Mouse (Mus musculus) embryonic facial prominence, embryonic 15.5 days (tissue): Measurements from ENCODE around the gene Gm10665. TPM values are rescaled to one million over a fixed set of nuclear protein-coding genes. Genes with fewer than 3 reads are reported as not detected.
"Not testable (repeated sequence)": the region's sequence is repeated elsewhere in the genome, so short reads cannot be mapped to it uniquely, and the experiment has no call there.

Source experiments
- ATAC-seq: fragments of 200-750 bp; cut with Nextera tagmentation; 2 replicates; pipeline ENCODE4 v1.8.0; 2017; ENCODE audit warnings: low read depth, moderate TSS enrichment; ENCODE audit not compliant: insufficient number of reproducible peaks, low FRiP score, low TSS enrichment
- H3K27ac ChIP-seq: fragments of 300-500 bp; sonication (generic); replicated peaks from 2 replicates; pipeline ENCODE4 v1.5.1; 2015; ENCODE audit warnings: mild to moderate bottlenecking, inconsistent platforms
- H3K27me3 ChIP-seq: fragments of 300-500 bp; sonication (generic); 2 replicates; pipeline ENCODE4 v1.6.1; 2015; ENCODE audit warnings: inconsistent platforms
- H3K36me3 ChIP-seq: fragments of 300-500 bp; sonication (generic); 2 replicates; pipeline ENCODE4 v1.6.1; 2015; ENCODE audit warnings: mild to moderate bottlenecking, inconsistent platforms
- H3K4me1 ChIP-seq: fragments of 300-500 bp; sonication (generic); 2 replicates; pipeline ENCODE4 v1.6.1; 2015; ENCODE audit warnings: inconsistent platforms
- H3K4me2 ChIP-seq: fragments of 300-500 bp; sonication (generic); replicated peaks from 2 replicates; pipeline ENCODE4 v1.6.1; 2015; ENCODE audit warnings: mild to moderate bottlenecking, inconsistent platforms
- H3K4me3 ChIP-seq: fragments of 300-500 bp; sonication (generic); replicated peaks from 2 replicates; pipeline ENCODE4 v1.5.1; 2015; ENCODE audit warnings: mild to moderate bottlenecking, inconsistent platforms
- H3K9ac ChIP-seq: fragments of 300-500 bp; sonication (generic); 2 replicates; pipeline ENCODE4 v1.6.1; 2015; ENCODE audit warnings: inconsistent platforms
- H3K9me3 ChIP-seq: fragments of 300-500 bp; sonication (generic); replicated peaks from 2 replicates; pipeline ENCODE4 v1.6.1; 2016; ENCODE audit warnings: inconsistent platforms
- WGBS: fragments of 180-500 bp; shearing (Covaris S2); methylation state at CpG from one replicate; pipeline ENCODE4 v1.1.7; 2015; 5-methylcytosine and 5-hydroxymethylcytosine counted together
- polyA plus RNA-seq: library from polyadenylated mRNA; unstranded; fragments of >200 nt; fragmentation: Nextera tagmentation; extraction: Ambion mirVana; gene quantifications from 2 replicates; pipeline ENCODE4 v1.2.1, GENCODE M21; 2015

Gene Gm10665
- polyA plus RNA-seq = not detected in 2 replicates

DNA sequence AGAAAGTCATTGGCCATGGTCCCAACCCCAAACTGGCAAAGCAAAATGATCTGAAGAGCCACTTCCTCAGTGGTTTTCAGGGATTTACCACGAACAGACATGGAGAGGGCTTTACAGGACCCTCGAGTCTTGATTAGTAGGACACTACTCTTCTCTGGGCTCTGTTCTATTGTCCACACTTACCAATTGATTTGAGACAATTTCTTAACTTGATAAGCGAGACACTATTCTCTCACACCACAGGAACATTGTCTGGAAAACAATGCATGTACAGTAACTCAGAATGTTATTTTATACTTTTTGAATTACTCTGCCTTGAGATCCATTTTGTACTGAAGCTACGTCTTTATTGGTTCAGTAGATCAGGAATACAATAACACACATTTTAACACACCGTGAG, at the start of gene Gm10665:
TSS of gene Gm10665 (minus strand) at position 101 of the 400 bp plus-strand sequence.
- H3K36me3 ChIP-seq, ATAC-seq, H3K27ac ChIP-seq, H3K27me3 ChIP-seq, H3K9me3 ChIP-seq, H3K4me2 ChIP-seq, H3K4me3 ChIP-seq, H3K9ac ChIP-seq, H3K4me1 ChIP-seq: not testable (repeated sequence)
- no CpG with 5 or more reads among the region's 5 CpGs for WGBS

DNA sequence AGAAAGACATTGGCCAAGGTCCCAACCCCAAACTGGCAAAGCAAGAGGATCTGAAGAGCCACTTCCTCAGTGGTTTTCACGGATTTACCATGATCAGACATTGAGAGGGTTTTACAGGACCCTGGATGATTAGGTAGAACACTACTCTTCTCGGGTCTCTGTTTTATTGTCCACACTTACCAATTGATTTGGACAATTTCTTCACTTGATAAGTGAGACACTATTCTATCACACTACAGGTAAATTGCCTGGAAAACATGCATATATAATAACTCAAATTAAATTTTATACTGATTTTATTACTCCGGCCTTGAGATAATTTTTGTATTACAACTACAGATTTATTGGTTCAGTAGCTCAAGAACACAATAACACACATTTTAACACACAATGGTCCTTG, 35.7 kb upstream of the Gm10665 start, which contains the start of gene Vmn1r151:
TSS of gene Vmn1r151 (minus strand) at position 101 of the 400 bp plus-strand sequence.
- WGBS = 49% methylated on average over 2 of the region's 3 CpGs
- H3K4me2 ChIP-seq, H3K36me3 ChIP-seq, H3K9ac ChIP-seq, ATAC-seq, H3K27me3 ChIP-seq, H3K27ac ChIP-seq, H3K4me3 ChIP-seq, H3K4me1 ChIP-seq, H3K9me3 ChIP-seq: not testable (repeated sequence)

DNA sequence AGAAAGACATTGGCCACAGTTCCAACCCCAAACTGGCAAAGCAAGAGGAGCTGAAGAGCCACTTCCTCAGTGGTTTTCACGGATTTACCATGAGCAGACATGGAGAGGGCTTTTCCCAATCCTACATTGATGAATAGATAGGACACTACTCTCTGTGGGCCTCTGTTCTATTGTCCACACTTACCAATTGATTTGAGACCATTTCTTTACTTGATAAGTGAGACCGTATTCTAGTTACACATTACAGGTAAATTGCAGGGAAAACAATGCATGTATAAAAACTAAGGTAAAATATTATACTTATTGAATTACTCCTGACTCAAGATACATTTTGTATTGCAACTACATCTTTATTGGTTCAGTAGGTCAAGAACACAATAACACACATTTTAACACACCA, 25.7 kb downstream of the Gm10665 start, which contains the start of gene Vmn1r149:
TSS of gene Vmn1r149 (minus strand) at position 101 of the 400 bp plus-strand sequence.
- not testable (repeated sequence) for H3K4me2 ChIP-seq, ATAC-seq, H3K4me1 ChIP-seq, H3K27ac ChIP-seq, H3K4me3 ChIP-seq, H3K9me3 ChIP-seq, H3K9ac ChIP-seq, H3K36me3 ChIP-seq, H3K27me3 ChIP-seq
- no CpG with 5 or more reads among the region's 2 CpGs for WGBS

DNA sequence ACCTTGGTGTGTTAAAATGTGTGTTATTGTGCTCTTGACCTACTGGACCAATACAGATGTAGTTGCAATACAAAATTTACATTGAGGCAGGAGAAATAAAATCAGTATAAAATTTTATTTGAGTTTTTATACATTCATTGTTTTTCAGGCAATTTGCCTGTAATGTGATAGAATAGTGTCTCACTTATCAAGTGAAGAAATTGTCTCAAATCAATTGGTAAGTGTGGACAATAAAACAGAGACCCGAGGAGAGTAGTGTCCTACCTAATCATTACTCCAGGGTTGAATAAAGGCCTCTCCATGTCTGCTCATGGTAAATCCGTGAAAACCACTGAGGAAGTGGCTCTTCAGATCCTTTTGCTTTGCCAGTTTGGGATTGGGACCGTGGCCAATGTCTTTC, 50.6 kb downstream of the Gm10665 start, which contains the start of gene Vmn1r148:
TSS of gene Vmn1r148 (plus strand) at position 301 of the 400 bp plus-strand sequence.
- H3K9me3 ChIP-seq, H3K27ac ChIP-seq, H3K27me3 ChIP-seq, H3K4me3 ChIP-seq, H3K4me2 ChIP-seq, H3K9ac ChIP-seq, H3K4me1 ChIP-seq, ATAC-seq, H3K36me3 ChIP-seq: not testable (repeated sequence)
- no CpG with 5 or more reads among the region's 3 CpGs for WGBS

Other genes with a start within 250 kb of the Gm10665 start
- not detected in 2 replicates for gene Gm8453, start 234.6 kb downstream of the Gm10665 start, polyA plus RNA-seq
- gene Gm4187, start 134.4 kb downstream of the Gm10665 start, polyA plus RNA-seq = not detected in 2 replicates
- gene Gm8660, start 93.0 kb downstream of the Gm10665 start, polyA plus RNA-seq = not detected in 2 replicates
- gene Vmn1r148, start 50.5 kb downstream of the Gm10665 start, polyA plus RNA-seq = not detected in 2 replicates
- gene Vmn1r149, start 25.8 kb downstream of the Gm10665 start, polyA plus RNA-seq = not detected in 2 replicates
- gene Vmn1r151, start 35.6 kb upstream of the Gm10665 start, polyA plus RNA-seq = not detected in 2 replicates
- not detected in 2 replicates for gene Vmn1r152, start 58.9 kb upstream of the Gm10665 start, polyA plus RNA-seq
- gene Gm8677, start 70.8 kb upstream of the Gm10665 start, polyA plus RNA-seq = not detected in 2 replicates
- gene Gm4201, start 101.3 kb upstream of the Gm10665 start, polyA plus RNA-seq = not detected in 2 replicates
- gene Gm4565, start 124.1 kb upstream of the Gm10665 start, polyA plus RNA-seq = not detected in 2 replicates
- gene Vmn1r155, start 193.9 kb upstream of the Gm10665 start, polyA plus RNA-seq = not detected in 2 replicates
- not detected in 2 replicates for gene Gm8693, start 228.2 kb upstream of the Gm10665 start, polyA plus RNA-seq